Mouse (Mus musculus): ENCODE results near the gene Ttc9b. TPM values are rescaled to one million over a fixed set of nuclear protein-coding genes. Genes with fewer than 3 reads are reported as not detected.
"Not testable (repeated sequence)": the region's sequence is repeated elsewhere in the genome, so short reads cannot be mapped to it uniquely, and the experiment has no call there.

Ttc9b gene
- polyA plus RNA-seq, 1 experiment = not detected

DNA sequence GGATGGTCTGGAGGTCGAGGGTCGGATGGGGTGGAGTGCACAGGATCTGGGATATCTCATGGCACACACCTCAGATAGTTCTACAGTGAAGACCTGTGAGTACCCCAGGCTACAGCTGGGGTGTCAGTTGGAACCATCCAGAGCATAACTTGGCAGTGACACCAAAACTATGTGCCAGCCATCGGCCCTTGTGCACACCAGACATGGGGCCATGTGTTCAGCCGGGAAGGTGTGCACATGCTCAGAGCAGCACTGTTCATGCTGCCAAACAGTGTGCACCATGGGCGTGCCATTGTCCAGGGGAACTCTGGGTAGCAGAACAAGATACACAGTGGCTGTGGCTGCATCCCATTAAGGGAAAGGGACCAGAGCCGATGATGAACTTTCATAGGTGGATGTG, 19.0 kb upstream of the Ttc9b start:
- TF ChIP-seq CTCF (IDR thresholded peaks at IDR 0.05; ENCODE audit: low read depth, low read length) = no peak
- TF ChIP-seq POLR2A (IDR thresholded peaks at IDR 0.05; ENCODE audit: borderline replicate concordance, low read depth, low read length) = no peak
- no peak overlapping the region for H3K4me3 ChIP-seq (ENCODE audit: insufficient read depth, low read length)
- H3K4me1 ChIP-seq (ENCODE audit: control insufficient read depth, insufficient read depth, low read length) = no peaks in the 10 kb centered on the region
- no peak overlapping the region for H3K27ac ChIP-seq (ENCODE audit: insufficient read depth, low read depth, low read length)

DNA sequence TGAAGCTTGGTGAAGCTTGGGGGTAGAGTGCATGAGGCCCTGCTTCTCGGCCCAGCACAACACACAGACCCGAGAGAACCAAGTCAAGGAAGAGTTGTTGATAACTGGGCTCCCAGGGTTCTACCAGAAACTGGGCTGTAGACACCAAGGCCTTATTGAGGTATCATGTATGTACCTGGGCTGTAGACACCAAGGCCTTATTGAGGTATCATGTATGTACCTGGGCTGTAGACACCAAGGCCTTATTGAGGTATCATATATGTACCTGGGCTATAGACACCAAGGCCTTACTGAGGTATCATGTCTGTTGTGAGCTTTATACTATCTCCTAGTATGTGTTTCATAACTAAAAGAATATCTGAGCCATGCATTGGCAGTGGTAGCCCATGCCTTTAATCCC, 18.6 kb upstream of the Ttc9b start:
- H3K4me1 ChIP-seq (ENCODE audit: control insufficient read depth, insufficient read depth, low read length); H3K4me3 ChIP-seq (ENCODE audit: insufficient read depth, low read length); H3K27ac ChIP-seq (ENCODE audit: insufficient read depth, low read depth, low read length): not testable (repeated sequence)

DNA sequence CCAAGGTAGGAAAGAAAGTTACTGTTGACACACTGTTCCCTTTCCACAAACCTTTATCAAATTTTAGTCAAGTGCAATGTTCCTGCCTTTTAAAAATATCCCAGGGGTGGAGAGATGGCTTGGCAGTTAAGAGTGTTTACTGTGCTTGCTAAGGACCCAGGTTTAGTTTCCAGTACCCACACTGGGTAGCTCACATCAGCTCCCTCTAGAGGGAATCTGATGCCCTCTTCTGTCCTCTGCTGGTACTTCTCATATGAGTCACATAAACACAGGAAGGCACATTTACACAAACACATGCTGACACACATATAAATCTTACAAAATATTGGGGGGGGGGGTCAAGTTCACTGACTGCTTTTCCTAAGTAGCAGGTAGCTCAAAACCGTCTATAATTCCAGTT, 9.2 kb upstream of the Ttc9b start:
- no peaks in the 10 kb centered on the region for H3K4me1 ChIP-seq (ENCODE audit: control insufficient read depth, insufficient read depth, low read length)
- no peak overlapping the region for H3K27ac ChIP-seq (ENCODE audit: insufficient read depth, low read depth, low read length)
- H3K4me3 ChIP-seq (ENCODE audit: insufficient read depth, low read length) = no peak overlapping the region
- TF ChIP-seq CTCF (IDR thresholded peaks at IDR 0.05; ENCODE audit: low read depth, low read length) (no peak), POLR2A (IDR thresholded peaks at IDR 0.05; ENCODE audit: borderline replicate concordance, low read depth, low read length) (no peak)

DNA sequence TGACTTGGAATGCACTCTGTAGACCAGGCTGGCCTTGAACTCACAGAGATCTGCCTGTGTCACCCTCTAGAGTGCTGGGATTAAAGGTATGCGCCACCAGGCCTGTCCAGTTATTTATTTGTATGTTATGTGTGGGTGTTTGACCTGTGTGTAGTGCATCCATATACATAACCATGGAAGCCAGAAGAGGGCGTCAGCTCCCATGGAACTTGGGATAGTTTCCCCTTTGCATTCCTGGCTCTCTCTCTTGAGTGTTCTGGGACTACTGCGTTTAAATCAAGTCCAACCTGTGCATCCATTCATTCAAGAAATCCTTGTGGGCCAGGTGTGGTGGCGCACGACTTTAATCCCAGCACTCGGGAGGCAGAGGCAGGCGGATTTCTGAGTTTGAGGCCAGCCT, 7.2 kb upstream of the Ttc9b start:
- no peak for TF ChIP-seq CTCF (IDR thresholded peaks at IDR 0.05; ENCODE audit: low read depth, low read length)
- TF ChIP-seq POLR2A (IDR thresholded peaks at IDR 0.05; ENCODE audit: borderline replicate concordance, low read depth, low read length) = no peak
- no peak overlapping the region for H3K4me3 ChIP-seq (ENCODE audit: insufficient read depth, low read length)
- H3K27ac ChIP-seq (ENCODE audit: insufficient read depth, low read depth, low read length) = no peak overlapping the region
- peaks cover 3% of the 10 kb centered on the region; the same call in 1 of the 2 replicates for H3K4me1 ChIP-seq (ENCODE audit: control insufficient read depth, insufficient read depth, low read length)

DNA sequence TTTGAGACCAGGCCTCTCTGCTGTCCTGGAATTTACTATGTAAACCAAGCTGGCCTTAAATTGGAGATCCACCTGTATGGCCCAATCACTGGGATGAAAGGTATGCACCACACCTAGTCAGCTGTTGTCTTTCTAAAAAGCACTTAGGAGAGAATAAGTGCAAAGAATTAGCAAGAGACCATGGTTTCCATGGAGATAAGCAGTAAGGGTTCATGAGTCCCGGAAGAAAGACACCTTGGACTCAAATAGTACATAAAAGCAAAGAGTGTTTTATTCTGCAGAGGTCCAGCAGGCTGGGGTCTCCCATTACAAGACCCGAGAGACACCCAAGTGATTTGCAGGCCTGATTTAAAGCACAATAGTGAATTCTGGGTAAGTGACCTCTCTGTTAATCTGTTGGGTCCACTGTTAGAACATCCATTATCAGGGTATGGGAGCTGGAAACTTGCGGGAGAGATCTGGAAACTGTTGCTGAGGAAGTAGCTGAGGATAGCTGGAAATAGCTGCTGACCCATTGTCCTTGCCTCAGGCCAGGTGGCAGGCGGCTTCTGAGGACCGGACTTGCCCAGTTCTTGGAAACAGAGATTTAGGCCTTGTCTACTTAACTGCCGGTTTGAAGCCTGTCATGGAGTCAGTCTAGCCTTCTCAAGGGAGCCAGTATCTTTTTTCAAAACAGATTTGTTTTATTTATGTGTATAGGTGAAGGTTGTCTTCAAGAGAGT, 6.3 kb upstream of the Ttc9b start:
- Histone ChIP-seq H3K4me3 (ENCODE audit: insufficient read depth, low read length) (no peak overlapping the region), H3K27ac (ENCODE audit: insufficient read depth, low read depth, low read length) (no peak overlapping the region), H3K4me1 (ENCODE audit: control insufficient read depth, insufficient read depth, low read length) (peaks cover 3% of the 10 kb centered on the region; the same call in 1 of the 2 replicates)
- TF ChIP-seq POLR2A (IDR thresholded peaks at IDR 0.05; ENCODE audit: borderline replicate concordance, low read depth, low read length) (no peak), CTCF (IDR thresholded peaks at IDR 0.05; ENCODE audit: low read depth, low read length) (no peak)

DNA sequence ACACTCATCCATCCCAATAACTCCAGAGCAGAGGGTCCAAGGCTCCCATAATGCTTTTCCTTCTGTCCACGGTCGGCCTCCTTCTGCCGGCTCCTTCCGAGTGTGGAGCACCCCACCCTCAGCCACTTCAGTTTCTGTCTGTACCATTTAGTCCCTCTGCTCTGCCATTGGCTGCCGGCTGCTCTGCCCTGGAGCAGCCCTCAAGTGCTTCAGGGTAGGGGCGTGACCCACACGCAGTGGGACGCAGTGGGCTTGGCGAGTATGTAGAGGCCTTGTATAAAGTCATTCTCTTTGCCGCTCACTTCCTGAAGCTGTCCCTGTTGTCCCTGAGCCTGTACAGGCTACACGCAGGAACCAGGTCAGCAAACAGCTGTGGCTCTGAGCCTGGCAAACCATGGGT, 4.0 kb upstream of the Ttc9b start:
- Histone ChIP-seq H3K4me3 (ENCODE audit: insufficient read depth, low read length) (no peak overlapping the region), H3K4me1 (ENCODE audit: control insufficient read depth, insufficient read depth, low read length) (peaks cover 3% of the 10 kb centered on the region; the same call in 1 of the 2 replicates), H3K27ac (ENCODE audit: insufficient read depth, low read depth, low read length) (no peak overlapping the region)
- no peak for TF ChIP-seq POLR2A (IDR thresholded peaks at IDR 0.05; ENCODE audit: borderline replicate concordance, low read depth, low read length)
- no peak for TF ChIP-seq CTCF (IDR thresholded peaks at IDR 0.05; ENCODE audit: low read depth, low read length)

DNA sequence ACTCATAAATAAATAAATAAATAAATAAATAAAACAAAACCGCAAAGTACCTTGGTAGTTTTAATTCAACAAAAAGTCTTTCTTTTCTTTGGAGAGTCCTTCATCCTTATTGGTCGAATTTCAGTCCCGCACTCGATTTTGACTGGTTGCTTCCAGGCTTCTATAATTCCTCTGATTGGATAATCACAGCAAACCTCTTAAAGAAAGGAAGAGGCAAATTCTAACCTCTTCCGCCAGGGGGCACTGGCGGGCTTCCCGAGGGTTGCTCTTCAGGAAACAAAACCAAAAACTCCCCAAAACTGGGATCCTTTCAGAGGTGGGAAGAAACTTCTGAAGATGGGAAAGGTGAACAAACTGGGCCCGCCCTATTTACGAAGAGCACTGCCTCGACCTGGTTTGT, 2.8 kb upstream of the Ttc9b start:
- TF ChIP-seq CTCF (IDR thresholded peaks at IDR 0.05; ENCODE audit: low read depth, low read length) = peak; percentile 90
- no peak for TF ChIP-seq POLR2A (IDR thresholded peaks at IDR 0.05; ENCODE audit: borderline replicate concordance, low read depth, low read length)
- Histone ChIP-seq H3K27ac (ENCODE audit: insufficient read depth, low read depth, low read length) (no peak overlapping the region), H3K4me1 (ENCODE audit: control insufficient read depth, insufficient read depth, low read length) (peaks cover 3% of the 10 kb centered on the region; the same call in 1 of the 2 replicates), H3K4me3 (ENCODE audit: insufficient read depth, low read length) (no peak overlapping the region)

DNA sequence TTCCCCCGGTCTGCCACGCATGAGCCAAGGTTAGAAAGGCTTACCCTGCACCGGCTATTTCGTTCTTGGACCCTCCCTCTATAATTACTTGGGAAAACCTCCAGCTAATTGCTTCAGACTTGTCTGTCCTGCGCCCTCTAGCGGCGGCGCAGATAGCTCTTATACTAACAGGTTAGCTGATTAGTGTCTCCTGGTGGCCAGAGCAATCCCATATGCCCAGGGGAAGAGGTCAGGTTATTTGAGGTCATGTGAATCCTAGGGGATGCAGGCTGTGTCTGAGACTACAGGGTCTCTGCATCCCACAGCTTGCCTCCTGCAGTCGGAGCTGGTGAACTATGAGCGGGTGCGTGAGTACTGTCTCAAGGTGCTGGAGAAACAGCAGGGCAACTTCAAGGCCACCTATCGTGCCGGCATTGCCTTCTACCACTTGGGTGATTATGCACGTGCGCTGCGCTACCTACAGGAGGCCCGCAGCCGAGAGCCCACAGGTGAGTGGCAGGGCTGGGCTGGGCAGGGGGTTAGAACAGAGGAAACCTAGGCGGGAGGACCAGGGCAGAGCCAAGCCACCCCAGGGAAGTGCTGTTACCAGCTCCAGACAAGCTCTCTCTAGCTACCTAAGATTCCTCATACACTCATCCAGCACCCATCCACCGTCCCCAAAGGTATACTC, 1.0 kb downstream of the Ttc9b start:
- peaks cover 3% of the 10 kb centered on the region; the same call in 1 of the 2 replicates for H3K4me1 ChIP-seq (ENCODE audit: control insufficient read depth, insufficient read depth, low read length)
- H3K27ac ChIP-seq (ENCODE audit: insufficient read depth, low read depth, low read length) = no peak overlapping the region
- peak; percentile 78 for TF ChIP-seq CTCF (IDR thresholded peaks at IDR 0.05; ENCODE audit: low read depth, low read length)
- no peak for TF ChIP-seq POLR2A (IDR thresholded peaks at IDR 0.05; ENCODE audit: borderline replicate concordance, low read depth, low read length)
- no peak overlapping the region for H3K4me3 ChIP-seq (ENCODE audit: insufficient read depth, low read length)

DNA sequence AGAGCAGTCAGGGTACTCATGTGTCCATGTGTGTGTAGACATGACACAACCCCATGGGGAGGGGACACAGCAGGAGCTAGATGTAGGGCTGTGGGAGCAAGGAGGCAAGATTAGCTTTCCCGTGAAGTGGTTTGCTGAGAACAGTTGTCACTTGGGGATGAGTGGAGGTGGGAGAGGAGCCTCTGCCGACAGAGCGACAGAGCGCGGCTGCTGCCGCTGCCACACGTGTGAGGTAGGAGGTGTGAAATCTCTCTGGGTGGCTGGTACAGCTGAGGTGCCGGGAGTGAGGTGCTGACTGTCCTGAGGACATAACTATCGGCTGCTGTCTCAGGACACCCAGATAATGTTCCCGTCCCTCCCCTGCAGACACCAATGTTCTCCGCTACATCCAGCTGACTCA, 1.8 kb downstream of the Ttc9b start:
- Histone ChIP-seq H3K4me1 (ENCODE audit: control insufficient read depth, insufficient read depth, low read length) (no peaks in the 10 kb centered on the region), H3K27ac (ENCODE audit: insufficient read depth, low read depth, low read length) (no peak overlapping the region), H3K4me3 (ENCODE audit: insufficient read depth, low read length) (no peak overlapping the region)
- no peak for TF ChIP-seq POLR2A (IDR thresholded peaks at IDR 0.05; ENCODE audit: borderline replicate concordance, low read depth, low read length)
- TF ChIP-seq CTCF (IDR thresholded peaks at IDR 0.05; ENCODE audit: low read depth, low read length) = no peak

DNA sequence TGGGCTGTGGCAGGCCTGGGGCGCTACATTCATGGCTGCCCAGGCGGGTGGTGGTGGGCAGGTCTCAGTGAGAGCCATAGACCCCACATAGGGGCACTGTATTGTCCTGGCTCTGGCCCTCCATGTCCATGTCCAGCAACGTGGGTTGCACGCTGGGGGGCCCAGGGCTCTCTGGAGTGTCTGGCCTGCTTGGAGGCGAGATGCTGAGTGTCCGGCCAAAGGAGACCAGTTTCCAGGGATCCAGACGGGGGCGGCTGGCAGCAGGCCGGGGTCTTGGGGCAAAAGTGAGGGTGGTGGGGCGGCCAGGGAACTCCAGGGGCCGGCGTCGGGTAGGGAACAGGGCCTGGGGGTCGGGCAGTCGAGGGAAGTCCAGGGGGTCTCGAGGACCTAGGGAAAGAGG, 2.9 kb downstream of the Ttc9b start:
- TF ChIP-seq CTCF (IDR thresholded peaks at IDR 0.05; ENCODE audit: low read depth, low read length) = no peak
- TF ChIP-seq POLR2A (IDR thresholded peaks at IDR 0.05; ENCODE audit: borderline replicate concordance, low read depth, low read length) = no peak
- no peak overlapping the region for H3K4me3 ChIP-seq (ENCODE audit: insufficient read depth, low read length)
- no peak overlapping the region for H3K27ac ChIP-seq (ENCODE audit: insufficient read depth, low read depth, low read length)
- no peaks in the 10 kb centered on the region for H3K4me1 ChIP-seq (ENCODE audit: control insufficient read depth, insufficient read depth, low read length)

Measured in bone marrow macrophage, adult 2 months (primary cell).